Mouse (Mus musculus): ENCODE data around the gene Colec11.

DNA sequence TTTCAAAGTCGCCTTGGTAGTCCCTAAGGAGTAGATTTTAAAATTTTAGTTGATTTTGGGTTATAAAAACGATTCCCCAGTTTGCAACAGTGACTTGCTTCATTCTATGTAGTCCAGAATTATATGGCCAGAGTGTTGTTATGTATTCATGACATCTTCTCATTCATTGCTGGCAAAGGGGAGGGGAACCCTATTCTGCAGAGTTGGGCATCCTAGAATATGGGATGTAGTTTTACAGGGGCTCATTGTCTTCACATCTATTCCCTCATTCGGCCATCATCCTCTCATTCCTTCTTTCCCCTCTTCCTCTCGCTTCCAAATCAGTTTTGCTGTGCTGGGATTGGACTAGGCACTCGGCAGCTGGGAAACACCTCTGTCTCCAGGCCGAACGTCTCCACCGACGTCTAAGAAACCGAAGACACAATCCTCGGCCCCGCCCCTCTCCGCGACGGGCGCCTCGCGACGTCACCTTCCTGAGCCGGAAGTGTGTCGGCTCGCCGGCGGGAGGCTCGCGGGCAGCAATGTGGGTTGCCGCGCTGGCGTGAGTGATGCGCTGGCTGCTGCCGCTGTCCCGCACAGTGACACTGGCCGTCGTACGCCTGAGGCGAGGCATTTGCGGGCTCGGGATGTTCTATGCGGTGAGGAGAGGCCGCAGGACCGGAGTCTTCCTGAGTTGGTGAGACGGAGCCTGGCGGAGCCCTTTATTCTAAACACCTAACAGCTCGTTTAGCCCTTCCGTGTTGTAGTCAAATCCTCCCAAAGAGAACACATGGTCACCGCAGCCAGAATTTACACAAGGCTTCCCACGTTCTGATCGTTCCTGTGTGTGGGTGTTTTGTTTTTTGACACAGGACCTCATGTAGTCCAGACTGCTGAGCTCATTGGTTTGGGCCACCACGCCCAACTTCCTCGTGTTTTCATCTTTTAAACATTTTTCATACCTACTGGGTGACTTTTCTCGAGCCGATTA lies 26.2 kb upstream of the Colec11 start, which contains the start of gene Rnaseh1:
- no peak for TF ChIP-seq CTCF (IDR thresholded peaks at IDR 0.05; ENCODE audit: insufficient read depth, low read depth, low read length)
- TF ChIP-seq POLR2A (IDR thresholded peaks at IDR 0.05; ENCODE audit: insufficient read depth, low read depth, low read length) = peak; percentile 82
